Mouse (Mus musculus) T-helper 17 cell (primary cell): ENCODE measurements around the gene BC034090.

Experiments used
- in situ Hi-C, 2 experiments: fragments of 300-600 bp; cut with MboI, MseI; formaldehyde crosslinking; loops; 1 replicate in 1 of 2; 2 replicates in 1 of 2; pipeline ENCODE4 v1.15.1; 2025; ENCODE audit warnings: high pct_unique_total_duplicates in 2 of 2

The BC034090 gene

GRCm38 (mm10) chr1:155243797-155244770 is at the start of gene BC034090:
Gene BC034090, minus strand, starts transcription at chr1:155244444.
- in situ Hi-C loops = no loop called here

GRCm38 (mm10) chr1:155293446-155293845 is 49.2 kb upstream of the BC034090 start:
- in situ Hi-C loops = loop anchor here in 1 of 2 experiments (5.0 kb wide), 1 partner anchor 239 kb away; no protein-coding TSS in a partner anchor

- in situ Hi-C loops = no loop called here
Measured at GRCm38 (mm10) chr1:155289411-155289810, 45.2 kb upstream of the BC034090 start.

- in situ Hi-C loops = no loop called here
Measured at GRCm38 (mm10) chr1:155288033-155288432, 43.8 kb upstream of the BC034090 start.

- in situ Hi-C loops = loop anchor here in 1 of 2 experiments (5.0 kb wide), 2 partner anchors 243 to 262 kb away; no protein-coding TSS in a partner anchor
Measured at GRCm38 (mm10) chr1:155283808-155284207, 39.6 kb upstream of the BC034090 start.

GRCm38 (mm10) chr1:155281003-155281793 is 37.0 kb upstream of the BC034090 start:
- in situ Hi-C loops = loop anchor here in 1 of 2 experiments (5.0 kb wide), 2 partner anchors 246 to 259 kb away; no protein-coding TSS in a partner anchor

- in situ Hi-C loops = loop anchor here in 1 of 2 experiments (5.0 kb wide), 2 partner anchors 247 to 258 kb away; no protein-coding TSS in a partner anchor
Measured at GRCm38 (mm10) chr1:155280306-155280705, 36.1 kb upstream of the BC034090 start.

- in situ Hi-C loops = no loop called here
Measured at GRCm38 (mm10) chr1:155276381-155277033, 32.3 kb upstream of the BC034090 start.

GRCm38 (mm10) chr1:155275793-155276192 is 31.5 kb upstream of the BC034090 start:
- in situ Hi-C loops = no loop called here

- in situ Hi-C loops = no loop called here
Measured at GRCm38 (mm10) chr1:155274976-155275375, 30.7 kb upstream of the BC034090 start.

GRCm38 (mm10) chr1:155272953-155273352 is 28.7 kb upstream of the BC034090 start:
- in situ Hi-C loops = no loop called here

GRCm38 (mm10) chr1:155262496-155262895 is 18.3 kb upstream of the BC034090 start:
- in situ Hi-C loops = loop anchor here in 1 of 2 experiments (10.0 kb wide), 1 partner anchor 1328 kb away; no protein-coding TSS in a partner anchor

- in situ Hi-C loops = loop anchor here in 1 of 2 experiments (10.0 kb wide), 1 partner anchor 690 kb away; no protein-coding TSS in a partner anchor
Measured at GRCm38 (mm10) chr1:155254309-155254708, 10.1 kb upstream of the BC034090 start.

GRCm38 (mm10) chr1:155253126-155253525 is 8.9 kb upstream of the BC034090 start:
- in situ Hi-C loops = loop anchor here in 1 of 2 experiments (10.0 kb wide), 1 partner anchor 688 kb away; no protein-coding TSS in a partner anchor

GRCm38 (mm10) chr1:155252631-155253121 is 8.4 kb upstream of the BC034090 start:
- in situ Hi-C loops = loop anchor here in 1 of 2 experiments (10.0 kb wide), 1 partner anchor 688 kb away; no protein-coding TSS in a partner anchor

- in situ Hi-C loops = loop anchor here in 1 of 2 experiments (10.0 kb wide), 1 partner anchor 687 kb away; no protein-coding TSS in a partner anchor
Measured at GRCm38 (mm10) chr1:155251596-155251995, 7.4 kb upstream of the BC034090 start.

GRCm38 (mm10) chr1:155250531-155251135 is 6.4 kb upstream of the BC034090 start:
- in situ Hi-C loops = loop anchor here in 1 of 2 experiments (10.0 kb wide), 1 partner anchor 686 kb away; no protein-coding TSS in a partner anchor

- in situ Hi-C loops = loop anchor here in 1 of 2 experiments (10.0 kb wide), 1 partner anchor 685 kb away; no protein-coding TSS in a partner anchor
Measured at GRCm38 (mm10) chr1:155249896-155250295, 5.7 kb upstream of the BC034090 start.

GRCm38 (mm10) chr1:155248041-155248440 is 3.8 kb upstream of the BC034090 start:
- in situ Hi-C loops = no loop called here

GRCm38 (mm10) chr1:155247441-155247840 is 3.2 kb upstream of the BC034090 start:
- in situ Hi-C loops = no loop called here
